Mouse (Mus musculus) activated CD4-positive, CD25-positive, alpha-beta regulatory T cell, adult 4 months (primary cell): ENCODE measurements around the gene Timm9. TPM values are rescaled to one million over a fixed set of nuclear protein-coding genes. Genes with fewer than 3 reads are reported as not detected.

ENCODE experiments used
- ATAC-seq: one replicate; pipeline ENCODE4 v1.8.0; 2017
- polyA plus RNA-seq, 2 experiments: library from polyadenylated mRNA; unstranded; fragments of 100-300 nt; shearing (Covaris generic); gene quantifications; one replicate each; pipeline ENCODE4 v1.2.1; 2017

Timm9 gene
- polyA plus RNA-seq = 10 to 100 TPM; 33.1 to 38.3 TPM

DNA sequence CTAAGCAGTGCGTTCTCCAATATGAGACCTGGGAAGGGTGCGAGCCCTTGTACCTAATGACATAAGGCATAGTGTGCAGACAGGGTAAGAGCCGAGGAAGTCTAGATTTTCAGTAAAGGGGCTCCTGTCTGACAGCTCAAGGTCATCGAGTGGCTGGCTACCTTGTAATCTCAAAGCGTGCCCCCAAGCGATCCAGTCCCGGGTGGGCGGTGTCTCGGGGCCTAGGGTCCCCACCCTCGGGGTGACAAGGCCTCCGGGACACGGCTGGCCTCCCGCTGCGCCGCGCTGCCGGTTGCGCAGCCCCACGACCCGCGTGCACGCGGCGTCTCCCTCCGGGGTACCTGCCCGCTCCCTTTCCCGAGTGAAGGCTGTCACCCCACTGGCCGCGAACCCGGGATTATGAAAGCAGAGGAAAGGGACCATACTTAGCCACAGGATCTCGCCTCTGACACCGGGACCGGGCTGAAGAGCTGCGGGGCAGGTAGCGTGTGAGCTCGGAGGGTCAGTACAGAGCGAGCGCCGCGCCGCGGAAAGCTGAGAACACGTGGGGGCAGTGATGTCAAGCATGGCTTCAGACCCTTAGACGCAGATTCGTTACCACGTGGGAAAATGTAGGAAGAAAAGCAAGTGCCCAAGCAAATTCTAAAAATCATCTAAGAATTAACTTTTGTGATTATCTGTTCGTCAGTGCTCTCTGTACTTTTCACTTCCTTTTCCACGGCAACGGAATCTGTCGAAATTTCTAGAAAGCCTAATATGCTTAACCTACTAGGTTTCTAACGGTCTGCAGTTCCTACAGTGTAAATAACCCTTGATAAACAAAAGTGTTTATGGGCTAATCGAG, at the start of gene Timm9, which contains the start of gene 2700049A03Rik:
Timm9 (minus strand) TSS at position 555 of the 844 bp plus-strand sequence.
2700049A03Rik (plus strand) TSS at position 719 of the 844 bp plus-strand sequence.
- peak; percentile 67 for ATAC-seq

- ATAC-seq = no peak
These were observed 47.9 kb upstream of the Timm9 start for GRCm38 (mm10) chr12:71184396-71184795.

DNA sequence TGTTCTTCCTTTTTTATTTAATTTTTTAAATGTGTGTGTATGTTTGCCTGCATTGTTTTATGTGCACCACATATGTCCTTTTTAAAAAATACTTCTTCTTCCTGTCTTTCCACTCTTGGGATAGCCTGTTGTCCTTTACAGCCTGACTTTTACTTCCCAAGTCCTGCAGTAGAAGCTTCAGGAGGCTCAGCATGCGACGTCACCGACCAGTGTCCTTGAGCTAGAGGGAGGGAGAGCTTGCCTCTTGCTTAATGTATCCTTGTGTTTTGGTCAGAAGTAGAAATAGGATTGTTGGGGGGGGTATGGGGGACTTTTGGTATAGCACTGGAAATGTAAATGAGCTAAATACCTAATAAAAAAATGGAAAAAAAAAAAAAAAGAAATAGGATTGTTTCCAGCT, 47.3 kb upstream of the Timm9 start:
- no peak for ATAC-seq

DNA sequence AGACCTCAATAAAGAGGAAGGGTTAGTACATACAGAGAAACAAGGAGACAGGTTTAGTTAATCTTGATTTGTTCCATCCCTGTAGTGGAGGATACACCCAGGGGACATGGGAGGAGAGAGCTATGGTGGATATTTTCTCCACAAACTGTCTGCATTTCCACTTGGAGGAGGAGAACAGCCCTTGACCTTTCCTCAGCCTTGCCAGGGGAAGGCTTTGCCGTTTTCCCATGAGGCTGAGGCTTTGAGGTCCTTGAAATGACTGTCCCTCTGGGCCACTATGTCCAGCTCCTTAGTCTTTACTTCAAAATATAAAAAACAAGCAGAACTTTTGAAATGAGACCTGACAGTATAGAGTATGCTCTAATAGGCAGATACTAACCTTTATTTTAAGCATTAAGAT, 33.4 kb upstream of the Timm9 start:
- ATAC-seq = no peak

DNA sequence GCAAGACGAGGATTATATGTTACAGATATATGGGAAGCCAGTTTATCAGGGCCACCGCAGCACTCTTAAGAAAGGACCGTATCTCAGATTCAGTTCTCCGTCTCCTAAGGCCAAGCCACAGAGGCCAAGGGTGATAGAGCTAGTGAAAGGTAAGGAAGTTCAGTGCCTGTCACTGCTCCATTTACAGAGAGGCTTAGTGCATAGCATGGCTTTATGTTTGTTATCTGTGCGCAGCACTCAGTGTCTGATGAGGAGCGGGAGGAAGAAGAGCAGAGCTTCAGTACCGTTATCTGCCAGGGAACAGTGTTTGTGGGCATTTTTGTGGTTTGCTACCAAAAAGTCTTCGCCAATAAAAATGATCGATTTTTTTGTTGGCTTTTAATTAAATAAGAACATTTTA, 27.9 kb upstream of the Timm9 start:
- no peak for ATAC-seq

- ATAC-seq = no peak
These were observed 21.5 kb upstream of the Timm9 start for GRCm38 (mm10) chr12:71157974-71158373.

- ATAC-seq = no peak
These were observed 18.5 kb upstream of the Timm9 start for GRCm38 (mm10) chr12:71154979-71155378.

GRCm38 (mm10) chr12:71150167-71150566, 13.7 kb upstream of the Timm9 start:
- no peak for ATAC-seq

DNA sequence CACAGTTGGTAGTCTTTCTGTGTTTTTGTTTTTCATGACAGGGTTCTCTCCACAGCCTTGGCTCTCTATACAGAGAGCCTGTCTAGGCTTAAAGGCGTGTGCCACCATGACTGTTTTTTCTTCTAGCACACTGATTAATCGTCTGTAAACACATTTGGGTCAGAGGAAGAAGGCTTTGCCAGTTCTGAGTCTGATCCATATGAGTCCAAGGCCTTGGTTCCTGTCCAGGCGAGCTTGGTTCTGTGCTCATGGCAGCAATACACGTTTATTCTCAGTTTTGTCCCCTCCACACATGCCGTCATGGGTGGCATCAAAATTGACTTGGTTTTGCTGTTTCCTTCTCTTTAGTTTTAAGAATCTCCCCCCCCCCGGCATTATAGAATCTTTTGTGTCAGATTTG, 13.0 kb upstream of the Timm9 start:
- no peak for ATAC-seq

DNA sequence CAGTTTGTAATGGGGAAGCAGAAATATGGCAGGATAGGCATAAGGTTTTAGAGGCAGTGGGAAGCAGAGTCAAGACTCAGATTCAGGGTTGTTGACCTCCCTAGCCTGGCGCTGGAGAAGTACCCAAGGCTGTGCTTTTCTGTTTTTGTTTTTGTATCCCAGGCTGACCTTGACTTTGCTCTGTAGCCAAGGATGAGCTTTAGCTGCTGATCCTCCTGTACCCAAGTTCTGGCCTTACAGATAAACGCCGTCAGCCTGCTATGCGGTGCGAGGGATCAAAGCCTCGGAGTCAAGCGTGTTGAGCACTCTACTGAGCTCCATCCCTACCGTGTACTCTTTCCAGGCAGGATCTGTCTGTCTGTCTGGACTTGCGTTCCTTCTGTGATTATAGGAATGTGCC, 12.3 kb upstream of the Timm9 start:
- ATAC-seq = no peak

- ATAC-seq = peak; percentile 49
These were observed 11.2 kb upstream of the Timm9 start for GRCm38 (mm10) chr12:71147641-71148040.

GRCm38 (mm10) chr12:71141189-71141588, 4.7 kb upstream of the Timm9 start:
- no peak for ATAC-seq

DNA sequence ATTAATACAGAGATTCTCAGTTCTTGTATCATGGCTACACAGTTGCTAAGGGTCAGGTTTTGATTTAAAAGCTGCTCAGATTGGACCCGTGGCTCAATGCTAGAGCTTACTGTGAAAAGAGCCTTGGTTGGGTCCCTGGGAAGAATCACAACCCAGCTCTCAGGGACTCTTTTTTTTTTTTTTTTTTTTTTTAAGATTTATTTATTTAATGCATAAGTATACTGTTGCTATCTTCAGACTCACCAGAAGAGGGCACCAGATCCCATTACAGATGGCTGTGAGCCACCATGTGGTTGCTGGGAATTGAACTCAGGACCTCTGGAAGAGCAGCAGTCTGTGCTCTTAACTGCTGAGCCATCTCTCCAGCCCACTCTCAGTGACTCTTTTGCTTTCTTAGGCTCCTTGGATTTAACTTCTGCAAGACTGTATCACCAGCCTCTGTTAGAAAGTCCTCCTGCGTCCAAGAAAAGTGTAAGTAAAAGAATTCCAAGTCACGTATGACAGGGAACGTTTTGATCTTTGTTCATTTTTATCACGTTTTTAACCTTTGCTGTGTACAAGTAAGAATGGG, 2.9 kb upstream of the Timm9 start:
- no peak for ATAC-seq

DNA sequence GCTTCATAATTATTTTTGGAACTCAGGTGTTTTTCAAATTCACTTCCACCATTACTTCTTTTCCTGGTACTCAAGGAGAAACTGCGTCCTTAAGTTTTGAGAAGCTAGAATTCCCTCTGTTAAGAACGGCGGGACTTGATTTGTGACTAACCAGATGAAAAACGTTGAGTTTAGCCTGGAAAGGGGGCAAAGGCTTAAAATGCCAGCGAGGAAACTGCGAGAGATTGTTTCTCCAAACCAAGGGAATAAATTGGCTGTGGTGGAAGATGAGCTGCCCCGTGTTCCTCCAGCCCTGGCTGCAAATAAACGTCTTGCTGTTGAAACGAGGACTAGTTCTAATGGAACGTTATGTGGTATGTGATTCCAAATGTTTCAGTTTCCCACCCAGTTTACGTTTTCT, 1.2 kb upstream of the Timm9 start:
- no peak for ATAC-seq

DNA sequence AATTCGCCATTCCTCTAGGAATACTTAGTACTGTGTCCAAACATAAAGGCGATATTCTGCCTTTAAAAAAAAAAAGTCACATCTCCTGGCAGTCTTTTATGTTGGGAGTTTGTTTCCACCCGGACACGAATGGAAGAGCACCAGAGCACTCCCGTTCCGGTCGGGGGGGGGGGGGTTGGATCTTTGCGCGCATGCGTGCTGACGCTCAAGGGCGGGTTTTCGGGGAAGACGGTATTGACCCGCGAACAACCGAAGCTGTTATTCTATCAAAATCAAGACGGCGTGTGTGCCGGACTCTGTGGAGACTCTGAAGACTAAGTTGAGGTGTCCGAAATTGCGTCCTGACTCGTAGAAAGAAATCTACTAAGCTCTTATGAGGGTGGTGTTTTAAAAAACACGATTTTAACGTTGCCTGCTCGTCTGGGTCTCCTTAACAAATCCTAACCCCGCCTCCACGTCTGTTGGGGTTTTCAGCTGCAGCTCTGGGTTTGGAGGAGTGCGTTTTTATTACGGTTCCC, 549 bp upstream of the Timm9 start:
- ATAC-seq = peak; percentile 64

DNA sequence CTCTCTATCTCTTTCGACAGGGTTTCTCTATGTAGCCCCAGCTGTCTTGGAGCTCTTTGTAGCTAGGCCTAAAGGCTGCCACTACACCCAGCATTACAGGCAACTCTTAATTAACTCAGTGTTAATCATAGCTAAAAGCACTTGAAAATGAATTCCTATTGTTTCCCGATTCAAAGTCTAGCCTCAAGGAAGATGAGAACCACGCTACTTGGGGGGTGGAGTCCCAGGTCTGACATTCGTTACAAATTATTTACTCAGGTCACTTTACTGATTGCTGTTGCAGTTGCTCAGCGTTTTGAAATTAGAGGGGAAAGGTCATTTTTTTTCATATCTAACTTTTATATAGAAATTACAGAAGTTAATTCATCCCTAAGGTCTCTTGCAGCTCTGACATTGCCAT, 903 bp downstream of the Timm9 start:
- no peak for ATAC-seq

GRCm38 (mm10) chr12:71123286-71123685, 13.2 kb downstream of the Timm9 start:
- ATAC-seq = no peak

- ATAC-seq = no peak
These were observed 13.8 kb downstream of the Timm9 start for GRCm38 (mm10) chr12:71122731-71123130.

DNA sequence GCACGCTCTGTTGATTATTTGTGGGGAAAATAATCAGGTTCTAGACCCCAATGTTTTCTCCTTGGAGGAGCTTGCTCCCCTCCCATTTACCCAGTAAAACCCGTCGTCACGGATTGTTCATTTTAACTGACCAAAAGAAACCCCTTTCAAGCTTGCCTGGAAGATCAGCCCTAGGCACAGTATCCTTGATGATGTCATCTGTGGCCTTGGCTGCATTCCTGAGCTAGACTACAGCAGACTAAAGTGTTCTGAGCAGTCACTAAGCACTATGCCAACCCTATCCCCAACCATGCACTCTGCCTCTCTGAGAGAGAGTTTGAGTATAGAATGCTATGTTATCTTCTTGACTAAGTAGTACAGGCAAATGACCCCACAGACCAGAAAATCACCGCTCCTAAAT, 20.1 kb downstream of the Timm9 start:
- no peak for ATAC-seq

DNA sequence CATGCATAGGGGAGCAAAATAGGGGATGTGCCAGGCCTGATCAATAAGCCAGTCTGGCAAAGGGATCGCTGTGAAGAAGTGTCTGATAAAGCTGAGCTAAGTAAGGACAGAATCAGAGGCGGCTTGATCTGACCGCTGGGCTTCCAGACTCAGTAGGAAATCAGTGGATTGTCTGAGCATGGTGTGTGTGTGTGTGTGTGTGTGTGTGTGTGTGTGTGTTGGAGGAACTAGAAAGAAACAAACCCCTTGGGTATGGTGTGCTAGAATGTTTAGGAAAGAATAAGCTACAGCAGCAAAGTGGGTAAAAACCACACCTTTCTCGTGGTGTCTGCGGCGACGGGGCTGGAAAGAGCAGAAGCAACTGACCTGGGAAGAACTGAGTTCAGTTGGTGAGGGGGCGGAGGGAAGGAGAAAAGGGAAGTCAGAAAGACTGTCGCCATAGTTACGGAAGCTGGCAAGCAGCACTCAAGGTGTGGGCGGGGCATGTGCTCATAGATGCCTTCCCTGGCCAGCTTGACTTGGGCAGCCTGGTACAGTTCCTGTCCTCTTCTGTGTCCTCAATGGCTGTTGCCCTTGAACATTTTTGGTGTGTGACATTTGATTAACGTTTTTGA, 22.7 kb downstream of the Timm9 start:
- peak; percentile 97 for ATAC-seq

GRCm38 (mm10) chr12:71113074-71113473, 23.4 kb downstream of the Timm9 start:
- ATAC-seq = no peak

- ATAC-seq = no peak
These were observed 25.2 kb downstream of the Timm9 start, which contains the start of gene Tomm20l for GRCm38 (mm10) chr12:71111331-71111730. Tomm20l (plus strand) TSS chr12:71111428.

- no peak for ATAC-seq
These were observed 29.2 kb downstream of the Timm9 start for GRCm38 (mm10) chr12:71107216-71107771.
